Mouse (Mus musculus): ENCODE results near the gene Wnt10a. TPM values are rescaled to one million over a fixed set of nuclear protein-coding genes. Genes with fewer than 3 reads are reported as not detected.

Gene Wnt10a
- polyA plus RNA-seq, 1 experiment from 2014 or later: 8.7 TPM

DNA sequence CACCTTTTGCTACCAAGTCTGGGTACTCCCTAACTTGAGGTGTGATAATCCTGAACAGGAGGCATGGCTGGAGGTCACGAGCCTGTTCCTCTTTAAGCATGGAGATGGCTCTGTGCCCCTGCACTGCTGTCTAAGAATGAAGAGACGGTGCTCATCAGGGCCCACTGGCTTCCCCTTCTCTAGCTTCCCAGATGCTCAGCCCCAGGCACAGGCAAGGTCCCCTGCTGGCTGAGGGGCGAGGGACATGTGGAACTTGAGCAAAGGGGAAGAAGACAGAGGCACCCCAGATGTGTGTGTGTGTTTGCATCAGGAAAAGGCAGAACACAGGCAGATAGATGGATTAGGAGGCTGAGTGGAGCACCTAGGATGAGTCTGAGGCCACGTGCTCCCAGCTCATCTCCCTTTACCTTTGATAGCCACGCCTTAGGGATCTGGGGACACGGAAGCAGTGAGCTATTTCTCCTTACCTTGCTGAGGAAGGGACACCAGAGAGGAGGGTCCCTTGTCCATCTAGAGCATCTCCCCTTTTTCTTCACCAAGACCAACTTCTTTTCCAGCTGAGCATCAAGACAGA lies 2.6 kb upstream of the Wnt10a start:
- Histone ChIP-seq H3K9ac (ENCODE audit: low read length) (no peak overlapping the region), H3K36me3 (ENCODE audit: control insufficient read depth, insufficient read depth, low read length) (no peaks in the 10 kb centered on the region), H3K4me3 (ENCODE audit: low read depth, low read length) (no peak overlapping the region), H3K9me3 (ENCODE audit: control insufficient read depth, low read length) (no peaks in the 10 kb centered on the region), H3K4me2 (replicated peaks; ENCODE audit: low read depth) (no peak overlapping the region), H3K27me3 (ENCODE audit: control insufficient read depth, insufficient read depth, low read length) (peaks cover 18% of the 10 kb centered on the region), H3K27ac (replicated peaks) (no peak overlapping the region), H3K4me1 (replicated peaks; ENCODE audit: control insufficient read depth, insufficient read depth) (no peaks in the 10 kb centered on the region)
- no peak for ATAC-seq (ENCODE audit: low FRiP score, low TSS enrichment)
- 32% methylated on average over 6 of the region's 6 CpGs for WGBS
- TF ChIP-seq EP300 (optimal IDR thresholded peaks at IDR 0.05): no peak
- TF ChIP-seq CTCF (IDR thresholded peaks at IDR 0.05; ENCODE audit: low read depth): peak; percentile 15; the same call in 1 of the 2 replicates
- DNase-seq (ENCODE audit: low spot score): no peak

DNA sequence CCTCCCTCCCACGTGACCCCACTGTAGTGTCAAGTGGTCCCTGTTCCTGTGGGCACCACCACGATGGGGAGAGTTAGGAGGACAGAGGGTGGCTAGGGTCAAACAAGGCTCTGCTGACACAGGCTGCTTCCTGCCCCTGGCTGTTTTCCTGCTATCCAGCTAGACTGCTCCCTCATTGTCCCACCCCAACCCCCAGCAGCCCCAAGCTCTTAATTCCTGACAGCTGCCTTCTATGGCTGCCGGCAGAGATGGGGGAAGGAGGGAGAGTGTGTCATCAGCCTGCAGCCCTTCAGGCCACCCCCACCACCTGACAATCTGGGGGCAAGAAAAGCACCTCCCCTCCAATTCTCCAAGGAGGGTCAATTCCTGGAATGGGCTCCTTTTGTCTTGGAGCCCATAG lies 1.2 kb upstream of the Wnt10a start:
- Histone ChIP-seq H3K4me2 (replicated peaks; ENCODE audit: low read depth) (no peak overlapping the region), H3K36me3 (ENCODE audit: control insufficient read depth, insufficient read depth, low read length) (no peaks in the 10 kb centered on the region), H3K4me1 (replicated peaks; ENCODE audit: control insufficient read depth, insufficient read depth) (0 out of 2 replicates have a peak, but pooled peaks cover 1% of the 10 kb centered on the region), H3K9ac (ENCODE audit: low read length) (no peak overlapping the region), H3K27me3 (ENCODE audit: control insufficient read depth, insufficient read depth, low read length) (peaks cover 14% of the 10 kb centered on the region), H3K4me3 (ENCODE audit: low read depth, low read length) (no peak overlapping the region), H3K9me3 (ENCODE audit: control insufficient read depth, low read length) (no peaks in the 10 kb centered on the region), H3K27ac (replicated peaks) (no peak overlapping the region)
- no peak for TF ChIP-seq EP300 (optimal IDR thresholded peaks at IDR 0.05)
- no peak for TF ChIP-seq CTCF (IDR thresholded peaks at IDR 0.05; ENCODE audit: low read depth)
- WGBS: 24% methylated on average over 3 of the region's 3 CpGs
- no peak for DNase-seq (ENCODE audit: low spot score)
- no peak for ATAC-seq (ENCODE audit: low FRiP score, low TSS enrichment)

DNA sequence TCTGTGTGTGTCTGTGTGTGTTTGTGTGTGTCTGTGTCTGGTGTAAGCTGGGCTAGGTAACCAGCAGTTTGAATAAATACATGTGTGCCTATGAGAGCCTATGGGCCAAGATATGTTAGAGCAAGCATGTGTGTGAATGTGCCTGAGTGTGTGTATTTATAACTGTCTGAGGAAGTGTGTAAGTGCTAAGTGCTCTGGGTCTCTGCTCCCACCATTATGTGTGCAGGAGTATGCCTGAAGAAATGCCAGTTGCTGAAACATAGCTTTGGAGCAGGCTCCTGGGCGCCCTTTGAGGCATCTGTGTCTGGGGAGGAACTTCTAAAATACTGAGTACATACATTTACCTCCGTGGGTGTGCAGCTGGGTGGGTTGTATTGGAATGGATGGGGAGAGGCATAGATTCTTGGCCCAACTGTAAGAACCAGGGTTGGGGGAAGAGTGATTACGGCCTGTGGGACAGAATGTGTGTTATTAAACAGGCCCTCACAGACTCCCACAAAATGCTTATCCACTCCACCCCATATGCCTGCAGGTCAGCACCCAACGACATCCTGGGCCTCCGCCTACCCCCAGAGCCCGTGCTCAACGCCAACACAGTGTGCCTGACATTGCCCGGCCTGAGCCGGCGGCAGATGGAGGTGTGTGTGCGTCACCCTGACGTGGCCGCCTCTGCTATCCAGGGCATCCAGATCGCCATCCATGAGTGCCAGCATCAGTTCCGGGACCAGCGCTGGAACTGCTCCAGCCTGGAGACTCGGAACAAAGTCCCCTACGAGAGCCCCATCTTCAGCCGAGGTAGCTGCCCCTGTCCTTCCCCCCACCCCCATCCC lies 1.7 kb downstream of the Wnt10a start:
- 26% methylated on average over 19 of the region's 19 CpGs for WGBS
- Histone ChIP-seq H3K36me3 (ENCODE audit: control insufficient read depth, insufficient read depth, low read length) (no peaks in the 10 kb centered on the region), H3K27me3 (ENCODE audit: control insufficient read depth, insufficient read depth, low read length) (peaks cover 13% of the 10 kb centered on the region; the same call in 1 of the 2 replicates), H3K4me2 (replicated peaks; ENCODE audit: low read depth) (peak overlapping the region; percentile 23; the same call in 1 of the 2 replicates), H3K4me1 (replicated peaks; ENCODE audit: control insufficient read depth, insufficient read depth) (0 out of 2 replicates have a peak, but pooled peaks cover 2% of the 10 kb centered on the region), H3K27ac (replicated peaks) (no peak overlapping the region), H3K9me3 (ENCODE audit: control insufficient read depth, low read length) (no peaks in the 10 kb centered on the region), H3K4me3 (ENCODE audit: low read depth, low read length) (0 out of 2 replicates have a peak overlapping the region, but pooled peaks have one; percentile 12), H3K9ac (ENCODE audit: low read length) (no peak overlapping the region)
- ATAC-seq (ENCODE audit: low FRiP score, low TSS enrichment) (no peak), DNase-seq (ENCODE audit: low spot score) (no peak)
- TF ChIP-seq EP300 (optimal IDR thresholded peaks at IDR 0.05): no peak
- TF ChIP-seq CTCF (IDR thresholded peaks at IDR 0.05; ENCODE audit: low read depth): no peak

DNA sequence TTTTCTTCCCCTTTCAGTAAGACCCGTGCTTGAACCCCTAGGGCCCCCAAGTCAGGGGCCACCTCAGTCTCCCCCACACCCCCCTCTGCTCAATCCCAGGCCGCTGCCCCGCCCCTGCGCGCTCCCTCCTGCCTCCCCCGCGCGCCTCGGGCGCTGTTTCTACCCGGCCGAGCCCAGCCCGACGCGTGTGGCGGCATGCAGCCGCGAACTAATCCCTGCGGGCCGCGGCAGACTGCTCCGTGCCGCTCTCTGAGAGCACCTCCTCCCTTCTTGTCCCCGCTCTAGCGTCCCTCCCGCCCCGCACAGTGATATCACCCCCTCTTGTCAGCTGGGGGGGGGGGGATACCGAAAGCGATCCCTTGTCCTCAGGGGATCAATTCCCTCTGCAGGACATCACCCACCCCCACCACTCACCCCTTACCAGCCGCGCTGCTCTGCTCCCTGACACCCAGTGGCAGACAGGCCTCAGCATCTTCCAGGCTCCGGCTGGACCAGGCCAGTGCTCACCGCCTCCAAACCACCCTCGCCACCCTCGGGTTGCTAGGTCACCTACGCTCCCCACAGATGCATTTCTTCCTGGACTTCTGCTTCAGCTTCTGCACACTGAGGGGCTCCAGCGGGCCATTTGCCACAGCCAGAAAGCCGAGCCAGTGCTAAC lies 3.3 kb downstream of the Wnt10a start:
- H3K27ac ChIP-seq (replicated peaks): peak overlapping the region; percentile 45; the same call in 1 of the 2 replicates
- H3K9me3 ChIP-seq (ENCODE audit: control insufficient read depth, low read length): no peaks in the 10 kb centered on the region
- H3K27me3 ChIP-seq (ENCODE audit: control insufficient read depth, insufficient read depth, low read length): peaks cover 13% of the 10 kb centered on the region; the same call in 1 of the 2 replicates
- H3K9ac ChIP-seq (ENCODE audit: low read length): no peak overlapping the region
- peak; percentile 45 for DNase-seq (ENCODE audit: low spot score)
- peak; percentile 38; the same call in 1 of the 2 replicates for ATAC-seq (ENCODE audit: low FRiP score, low TSS enrichment)
- H3K36me3 ChIP-seq (ENCODE audit: control insufficient read depth, insufficient read depth, low read length): no peaks in the 10 kb centered on the region
- peak overlapping the region; percentile 46 for H3K4me2 ChIP-seq (replicated peaks; ENCODE audit: low read depth)
- WGBS: under 1% methylated on average over 34 of the region's 38 CpGs
- TF ChIP-seq CTCF (IDR thresholded peaks at IDR 0.05; ENCODE audit: low read depth) (no peak), EP300 (optimal IDR thresholded peaks at IDR 0.05) (no peak)
- peak overlapping the region; percentile 27 for H3K4me3 ChIP-seq (ENCODE audit: low read depth, low read length)
- 0 out of 2 replicates have a peak, but pooled peaks cover 2% of the 10 kb centered on the region for H3K4me1 ChIP-seq (replicated peaks; ENCODE audit: control insufficient read depth, insufficient read depth)

DNA sequence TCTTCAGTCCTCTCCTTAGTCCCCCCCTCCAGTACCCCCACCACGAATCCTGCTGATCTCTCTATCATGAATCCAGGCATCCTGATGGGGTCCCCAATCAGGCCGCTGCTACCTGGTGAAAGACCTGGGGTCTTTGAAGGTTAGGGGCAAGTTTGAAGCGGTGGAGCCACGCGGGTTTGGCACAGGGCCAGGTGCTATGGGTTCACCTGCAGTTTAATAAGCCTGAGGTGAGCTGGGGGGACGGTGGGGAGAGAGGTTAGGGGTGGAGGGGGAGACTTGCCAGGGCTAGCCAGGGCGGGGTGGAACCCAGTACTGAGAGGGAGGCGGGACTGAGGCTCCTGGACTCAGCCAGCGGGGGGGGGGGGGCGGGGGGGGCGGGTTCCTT lies 3.8 kb downstream of the Wnt10a start:
- peak overlapping the region; percentile 46; the same call in 1 of the 2 replicates for H3K4me2 ChIP-seq (replicated peaks; ENCODE audit: low read depth)
- H3K27ac ChIP-seq (replicated peaks): peak overlapping the region; percentile 45; the same call in 1 of the 2 replicates

More for the DNA sequence above, 3.8 kb downstream of the Wnt10a start:
- ATAC-seq (ENCODE audit: low FRiP score, low TSS enrichment) (no peak), DNase-seq (ENCODE audit: low spot score) (no peak)
- Histone ChIP-seq H3K36me3 (ENCODE audit: control insufficient read depth, insufficient read depth, low read length) (no peaks in the 10 kb centered on the region), H3K27me3 (ENCODE audit: control insufficient read depth, insufficient read depth, low read length) (peaks cover 13% of the 10 kb centered on the region; the same call in 1 of the 2 replicates), H3K9ac (ENCODE audit: low read length) (no peak overlapping the region), H3K4me3 (ENCODE audit: low read depth, low read length) (0 out of 2 replicates have a peak overlapping the region, but pooled peaks have one; percentile 27), H3K4me1 (replicated peaks; ENCODE audit: control insufficient read depth, insufficient read depth) (0 out of 2 replicates have a peak, but pooled peaks cover 2% of the 10 kb centered on the region), H3K9me3 (ENCODE audit: control insufficient read depth, low read length) (no peaks in the 10 kb centered on the region)
- 2% methylated on average over 6 of the region's 11 CpGs for WGBS
- TF ChIP-seq EP300 (optimal IDR thresholded peaks at IDR 0.05) (no peak), CTCF (IDR thresholded peaks at IDR 0.05; ENCODE audit: low read depth) (no peak)

Measured in stomach, postnatal 0 days (tissue).